Mouse (Mus musculus) midbrain, embryonic 11.5 days (tissue): Measurements from ENCODE around the gene Guf1. TPM values are rescaled to one million over a fixed set of nuclear protein-coding genes. Genes with fewer than 3 reads are reported as not detected.

Experiments used
- ATAC-seq: fragments of 200-750 bp; cut with Nextera tagmentation; 2 replicates; pipeline ENCODE4 v1.8.0; 2017; ENCODE audit warnings: moderate TSS enrichment, moderate library complexity; ENCODE audit not compliant: low FRiP score
- DNase-seq: peaks from one replicate; pipeline ENCODE4 v3.0.0; 2015; ENCODE audit warnings: low spot score; ENCODE audit errors: missing footprints
- H3K27ac ChIP-seq: fragments of 300-500 bp; sonication (generic); 2 replicates; pipeline ENCODE4 v1.5.1; 2014; ENCODE audit warnings: low read depth, low read length
- H3K27me3 ChIP-seq: fragments of 300-500 bp; sonication (generic); 2 replicates; pipeline ENCODE4 v1.6.1; 2014; ENCODE audit warnings: mild to moderate bottlenecking, low read length, moderate library complexity, mixed read lengths; ENCODE audit not compliant: control insufficient read depth, insufficient read depth
- H3K36me3 ChIP-seq: fragments of 300-500 bp; sonication (generic); 2 replicates; pipeline ENCODE4 v1.6.1; 2014; ENCODE audit warnings: mild to moderate bottlenecking, low read length, moderate library complexity, mixed read lengths; ENCODE audit not compliant: control insufficient read depth, insufficient read depth
- H3K4me1 ChIP-seq: fragments of 300-500 bp; sonication (generic); 2 replicates; pipeline ENCODE4 v1.6.1; 2014; ENCODE audit warnings: low read length; ENCODE audit not compliant: control insufficient read depth, insufficient read depth
- H3K4me2 ChIP-seq: fragments of 300-500 bp; sonication (generic); 2 replicates; pipeline ENCODE4 v1.6.1; 2014; ENCODE audit warnings: mild to moderate bottlenecking, moderate library complexity
- H3K4me3 ChIP-seq: fragments of 300-500 bp; sonication (generic); 2 replicates; pipeline ENCODE4 v1.5.1; 2014; ENCODE audit warnings: low read depth, low read length
- H3K9ac ChIP-seq: fragments of 300-500 bp; sonication (generic); 2 replicates; pipeline ENCODE4 v1.6.1; 2014; ENCODE audit warnings: low read length
- H3K9me3 ChIP-seq: fragments of 300-500 bp; sonication (generic); 2 replicates; pipeline ENCODE4 v1.6.1; 2016; ENCODE audit warnings: low read length; ENCODE audit not compliant: control insufficient read depth
- WGBS: fragments of 180-500 bp; shearing (Covaris S2); extraction: QIAGEN DNeasy Blood & Tissue Kit; methylation state at CpG from one replicate; pipeline ENCODE4 v1.1.7; 2014; 5-methylcytosine and 5-hydroxymethylcytosine counted together
- polyA plus RNA-seq: library from polyadenylated mRNA; unstranded; fragments of >200 nt; fragmentation: Nextera tagmentation; extraction: Ambion mirVana; gene quantifications from 2 replicates; pipeline ENCODE4 v1.2.1, GENCODE M21; 2014

Guf1 gene
- 47.8 and 47.9 TPM in 2 replicates for polyA plus RNA-seq

- H3K9ac ChIP-seq, result peak within 1 kb of the TSS; percentile 97
- H3K4me3 ChIP-seq, result peak within 1 kb of the TSS; percentile 89
- H3K4me1 ChIP-seq, result no peaks in the 10 kb centered on the region
- H3K27ac ChIP-seq, result peak within 1 kb of the TSS; percentile 60
- DNase-seq (peak; percentile 100), ATAC-seq (peak; percentile 96)
- H3K36me3 ChIP-seq, result no peaks in the 10 kb centered on the region
- H3K9me3 ChIP-seq, result no peaks in the 10 kb centered on the region
- 1% methylated on average over 72 of the region's 72 CpGs for WGBS
- H3K27me3 ChIP-seq, result no peaks in the 10 kb centered on the region
- H3K4me2 ChIP-seq, result peak within 1 kb of the TSS; percentile 64
These were observed at the start of gene Guf1 for GRCm38 (mm10) chr5:69556628-69557403. Gene Guf1, plus strand, starts transcription at chr5:69556923.

- no peak overlapping the region for H3K27ac ChIP-seq
- no peak overlapping the region for H3K9ac ChIP-seq
- H3K4me2 ChIP-seq, result no peak overlapping the region
- H3K36me3 ChIP-seq, result no peaks in the 10 kb centered on the region
- H3K4me1 ChIP-seq, result no peaks in the 10 kb centered on the region
- ATAC-seq (no peak), DNase-seq (no peak)
- no peaks in the 10 kb centered on the region for H3K9me3 ChIP-seq
- H3K27me3 ChIP-seq, result no peaks in the 10 kb centered on the region
- 88% methylated on average over 3 of the region's 3 CpGs for WGBS
- H3K4me3 ChIP-seq, result no peak overlapping the region
These were observed 49.7 kb upstream of the Guf1 start for GRCm38 (mm10) chr5:69507045-69507444.

- Histone ChIP-seq H3K4me1 (no peaks in the 10 kb centered on the region), H3K4me3 (no peak overlapping the region), H3K9me3 (no peaks in the 10 kb centered on the region), H3K4me2 (no peak overlapping the region), H3K27ac (no peak overlapping the region), H3K27me3 (no peaks in the 10 kb centered on the region), H3K9ac (no peak overlapping the region), H3K36me3 (no peaks in the 10 kb centered on the region)
- no peak for ATAC-seq
- DNase-seq, result no peak
- WGBS, result 55% methylated on average over 3 of the region's 3 CpGs
These were observed 45.1 kb upstream of the Guf1 start for GRCm38 (mm10) chr5:69511631-69512030.

GRCm38 (mm10) chr5:69512203-69512602 is 44.5 kb upstream of the Guf1 start:
- Histone ChIP-seq H3K4me1 (no peaks in the 10 kb centered on the region), H3K36me3 (no peaks in the 10 kb centered on the region), H3K4me3 (no peak overlapping the region), H3K9ac (no peak overlapping the region), H3K27ac (no peak overlapping the region), H3K4me2 (no peak overlapping the region), H3K27me3 (no peaks in the 10 kb centered on the region), H3K9me3 (no peaks in the 10 kb centered on the region)
- 71% methylated on average over 4 of the region's 4 CpGs for WGBS
- no peak for DNase-seq
- ATAC-seq, result no peak

GRCm38 (mm10) chr5:69520661-69521278 is 36.0 kb upstream of the Guf1 start:
- DNase-seq (peak; percentile 93), ATAC-seq (peak; percentile 73; the same call in 1 of the 2 replicates)
- H3K27ac ChIP-seq, result no peak overlapping the region
- no peaks in the 10 kb centered on the region for H3K4me1 ChIP-seq
- no peaks in the 10 kb centered on the region for H3K36me3 ChIP-seq
- WGBS, result 40% methylated on average over 7 of the region's 7 CpGs
- H3K9me3 ChIP-seq, result no peaks in the 10 kb centered on the region
- H3K4me2 ChIP-seq, result no peak overlapping the region
- H3K4me3 ChIP-seq, result no peak overlapping the region
- no peaks in the 10 kb centered on the region for H3K27me3 ChIP-seq
- no peak overlapping the region for H3K9ac ChIP-seq

GRCm38 (mm10) chr5:69522064-69522463 is 34.7 kb upstream of the Guf1 start:
- DNase-seq, result no peak
- Histone ChIP-seq H3K4me1 (no peaks in the 10 kb centered on the region), H3K4me3 (no peak overlapping the region), H3K9me3 (no peaks in the 10 kb centered on the region), H3K4me2 (no peak overlapping the region), H3K27ac (no peak overlapping the region), H3K27me3 (no peaks in the 10 kb centered on the region), H3K36me3 (no peaks in the 10 kb centered on the region), H3K9ac (no peak overlapping the region)
- ATAC-seq, result no peak
- 73% methylated on average over 5 of the region's 5 CpGs for WGBS

GRCm38 (mm10) chr5:69523944-69524343 is 32.8 kb upstream of the Guf1 start:
- Histone ChIP-seq H3K9me3 (no peaks in the 10 kb centered on the region), H3K27me3 (no peaks in the 10 kb centered on the region), H3K36me3 (no peaks in the 10 kb centered on the region), H3K9ac (no peak overlapping the region), H3K4me1 (no peaks in the 10 kb centered on the region), H3K4me2 (no peak overlapping the region), H3K27ac (no peak overlapping the region), H3K4me3 (no peak overlapping the region)
- DNase-seq, result peak; percentile 2
- ATAC-seq, result no peak

- Histone ChIP-seq H3K4me3 (no peak overlapping the region), H3K27me3 (no peaks in the 10 kb centered on the region), H3K36me3 (no peaks in the 10 kb centered on the region), H3K4me2 (no peak overlapping the region), H3K27ac (no peak overlapping the region), H3K4me1 (no peaks in the 10 kb centered on the region), H3K9me3 (no peaks in the 10 kb centered on the region), H3K9ac (no peak overlapping the region)
- whole genome bisulfite sequencing, result 88% methylated on average over 1 of the region's 1 CpGs
- ATAC-seq (no peak), DNase-seq (peak; percentile 64)
These were observed 15.0 kb upstream of the Guf1 start for GRCm38 (mm10) chr5:69541680-69542079.

GRCm38 (mm10) chr5:69542489-69542888 is 14.2 kb upstream of the Guf1 start, which contains the start of gene Yipf7:
Gene Yipf7, minus strand, starts transcription at chr5:69542648.
- Histone ChIP-seq H3K4me1 (no peaks in the 10 kb centered on the region), H3K27me3 (no peaks in the 10 kb centered on the region)
- 88% methylated on average over 4 of the region's 4 CpGs for WGBS

More at GRCm38 (mm10) chr5:69542489-69542888, 14.2 kb upstream of the Guf1 start, which contains the start of gene Yipf7:
- H3K27ac ChIP-seq, result no peak within 1 kb of the TSS
- no peak for ATAC-seq
- DNase-seq, result no peak
- H3K9me3 ChIP-seq, result no peaks in the 10 kb centered on the region
- no peak within 1 kb of the TSS for H3K9ac ChIP-seq
- no peak within 1 kb of the TSS for H3K4me3 ChIP-seq
- no peak within 1 kb of the TSS for H3K4me2 ChIP-seq
- no peaks in the 10 kb centered on the region for H3K36me3 ChIP-seq
